Mouse (Mus musculus): ENCODE results near the gene Insl3. TPM values are rescaled to one million over a fixed set of nuclear protein-coding genes. Genes with fewer than 3 reads are reported as not detected.

The Insl3 gene
- polyA plus RNA-seq, 1 experiment, result 0.13 TPM

- H3K36me3 ChIP-seq (ENCODE audit: control insufficient read depth, insufficient read depth), result no peaks in the 10 kb centered on the region
- peaks cover 54% of the 10 kb centered on the region for H3K27me3 ChIP-seq (ENCODE audit: control insufficient read depth, insufficient read depth, insufficient read length)
- H3K79me2 ChIP-seq (ENCODE audit: control insufficient read depth, insufficient read depth), result no peaks in the 10 kb centered on the region
- TF ChIP-seq MAX (IDR thresholded peaks at IDR 0.05; ENCODE audit: low read depth) (no peak), POLR2AphosphoS2 (IDR thresholded peaks at IDR 0.05; ENCODE audit: insufficient read length, low read depth) (no peak), USF1 (IDR thresholded peaks at IDR 0.05; ENCODE audit: low read depth) (no peak), SRF (IDR thresholded peaks at IDR 0.05; ENCODE audit: control insufficient read depth, insufficient read length, low read depth) (no peak), CEBPB (IDR thresholded peaks at IDR 0.05; ENCODE audit: insufficient read depth, poor library complexity, severe bottlenecking) (no peak), MYOD1 (IDR thresholded peaks at IDR 0.05; ENCODE audit: control insufficient read depth in 1 of 3, insufficient read length in 2 of 3, low read depth in 2 of 3) (no peak), TCF3 (IDR thresholded peaks at IDR 0.05; ENCODE audit: insufficient read length, low read depth) (no peak), POLR2A (IDR thresholded peaks at IDR 0.05; ENCODE audit: insufficient read length, low read depth) (no peak), E2F4 (IDR thresholded peaks at IDR 0.05; ENCODE audit: insufficient read depth) (no peak), TCF12 (IDR thresholded peaks at IDR 0.05; ENCODE audit: insufficient read depth, poor library complexity, severe bottlenecking) (no peak), REST (IDR thresholded peaks at IDR 0.05; ENCODE audit: insufficient read depth, insufficient read length) (no peak), MYOG (IDR thresholded peaks at IDR 0.05; ENCODE audit: control insufficient read depth in 1 of 3, insufficient read depth in 1 of 3, insufficient read length in 2 of 3, low read depth in 2 of 3) (no peak)
- no peak overlapping the region for H3K4me3 ChIP-seq
- no peak overlapping the region for H3K4me2 ChIP-seq (ENCODE audit: low read depth)
- no peak overlapping the region for H3ac ChIP-seq (ENCODE audit: control insufficient read depth, insufficient read length)
Observed at GRCm38 (mm10) chr8:71718252-71718651, 29.2 kb downstream of the Insl3 start.

- Histone ChIP-seq H3K36me3 (ENCODE audit: control insufficient read depth, insufficient read depth) (no peaks in the 10 kb centered on the region), H3K4me3 (no peak overlapping the region), H3ac (ENCODE audit: control insufficient read depth, insufficient read length) (no peak overlapping the region), H3K4me2 (ENCODE audit: low read depth) (no peak overlapping the region), H3K79me2 (ENCODE audit: control insufficient read depth, insufficient read depth) (no peaks in the 10 kb centered on the region), H3K27me3 (ENCODE audit: control insufficient read depth, insufficient read depth, insufficient read length) (peaks cover 61% of the 10 kb centered on the region)
- TF ChIP-seq MAX (IDR thresholded peaks at IDR 0.05; ENCODE audit: low read depth) (no peak), MYOD1 (IDR thresholded peaks at IDR 0.05; ENCODE audit: control insufficient read depth in 1 of 3, insufficient read length in 2 of 3, low read depth in 2 of 3) (no peak), POLR2AphosphoS2 (IDR thresholded peaks at IDR 0.05; ENCODE audit: insufficient read length, low read depth) (no peak), MYOG (IDR thresholded peaks at IDR 0.05; ENCODE audit: control insufficient read depth in 1 of 3, insufficient read depth in 1 of 3, insufficient read length in 2 of 3, low read depth in 2 of 3) (no peak), SRF (IDR thresholded peaks at IDR 0.05; ENCODE audit: control insufficient read depth, insufficient read length, low read depth) (no peak), REST (IDR thresholded peaks at IDR 0.05; ENCODE audit: insufficient read depth, insufficient read length) (no peak), TCF3 (IDR thresholded peaks at IDR 0.05; ENCODE audit: insufficient read length, low read depth) (no peak)
Observed at GRCm38 (mm10) chr8:71719218-71719617, 30.2 kb downstream of the Insl3 start.

GRCm38 (mm10) chr8:71719928-71720457, 31.0 kb downstream of the Insl3 start:
- TF ChIP-seq MYOG (IDR thresholded peaks at IDR 0.05; ENCODE audit: control insufficient read depth in 1 of 3, insufficient read depth in 1 of 3, insufficient read length in 2 of 3, low read depth in 2 of 3) (no peak), MAX (IDR thresholded peaks at IDR 0.05; ENCODE audit: low read depth) (no peak), TCF12 (IDR thresholded peaks at IDR 0.05; ENCODE audit: insufficient read depth, poor library complexity, severe bottlenecking) (no peak), SRF (IDR thresholded peaks at IDR 0.05; ENCODE audit: control insufficient read depth, insufficient read length, low read depth) (no peak), POLR2A (IDR thresholded peaks at IDR 0.05; ENCODE audit: insufficient read length, low read depth) (no peak), E2F4 (IDR thresholded peaks at IDR 0.05; ENCODE audit: insufficient read depth) (no peak), REST (IDR thresholded peaks at IDR 0.05; ENCODE audit: insufficient read depth, insufficient read length) (no peak)

GRCm38 (mm10) chr8:71723047-71723551, 34.1 kb downstream of the Insl3 start:
- Histone ChIP-seq H3ac (ENCODE audit: control insufficient read depth, insufficient read length) (no peak overlapping the region), H3K36me3 (ENCODE audit: control insufficient read depth, insufficient read depth) (no peaks in the 10 kb centered on the region), H3K27me3 (ENCODE audit: control insufficient read depth, insufficient read depth, insufficient read length) (peaks cover 62% of the 10 kb centered on the region), H3K79me2 (ENCODE audit: control insufficient read depth, insufficient read depth) (no peaks in the 10 kb centered on the region), H3K4me3 (no peak overlapping the region), H3K4me2 (ENCODE audit: low read depth) (no peak overlapping the region)
- TF ChIP-seq REST (IDR thresholded peaks at IDR 0.05; ENCODE audit: insufficient read depth, insufficient read length) (no peak), MYOD1 (IDR thresholded peaks at IDR 0.05; ENCODE audit: control insufficient read depth in 1 of 3, insufficient read length in 2 of 3, low read depth in 2 of 3) (no peak), POLR2AphosphoS2 (IDR thresholded peaks at IDR 0.05; ENCODE audit: insufficient read length, low read depth) (no peak), CEBPB (IDR thresholded peaks at IDR 0.05; ENCODE audit: insufficient read depth, poor library complexity, severe bottlenecking) (no peak), E2F4 (IDR thresholded peaks at IDR 0.05; ENCODE audit: insufficient read depth) (no peak), USF1 (IDR thresholded peaks at IDR 0.05; ENCODE audit: low read depth) (no peak), TCF12 (IDR thresholded peaks at IDR 0.05; ENCODE audit: insufficient read depth, poor library complexity, severe bottlenecking) (no peak), SRF (IDR thresholded peaks at IDR 0.05; ENCODE audit: control insufficient read depth, insufficient read length, low read depth) (no peak), POLR2A (IDR thresholded peaks at IDR 0.05; ENCODE audit: insufficient read length, low read depth) (no peak), MYOG (IDR thresholded peaks at IDR 0.05; ENCODE audit: control insufficient read depth in 1 of 3, insufficient read depth in 1 of 3, insufficient read length in 2 of 3, low read depth in 2 of 3) (no peak), TCF3 (IDR thresholded peaks at IDR 0.05; ENCODE audit: insufficient read length, low read depth) (no peak), MAX (IDR thresholded peaks at IDR 0.05; ENCODE audit: low read depth) (no peak)

More at GRCm38 (mm10) chr8:71719928-71720457, 31.0 kb downstream of the Insl3 start:
- Histone ChIP-seq H3K79me2 (ENCODE audit: control insufficient read depth, insufficient read depth) (no peaks in the 10 kb centered on the region), H3ac (ENCODE audit: control insufficient read depth, insufficient read length) (no peak overlapping the region), H3K4me2 (ENCODE audit: low read depth) (no peak overlapping the region), H3K4me3 (no peak overlapping the region), H3K27me3 (ENCODE audit: control insufficient read depth, insufficient read depth, insufficient read length) (peaks cover 66% of the 10 kb centered on the region), H3K36me3 (ENCODE audit: control insufficient read depth, insufficient read depth) (no peaks in the 10 kb centered on the region)

Data from myocyte (in vitro differentiated cells).